Mouse (Mus musculus) hindbrain, embryonic 16.5 days (tissue): ENCODE measurements around the gene Pcid2. TPM values are rescaled to one million over a fixed set of nuclear protein-coding genes. Genes with fewer than 3 reads are reported as not detected.
"Not testable (repeated sequence)": the region's sequence is repeated elsewhere in the genome, so short reads cannot be mapped to it uniquely, and the experiment has no call there.

Experiments
- ATAC-seq: fragments of 200-750 bp; cut with Nextera tagmentation; 2 replicates; pipeline ENCODE4 v1.8.0; 2017; ENCODE audit warnings: moderate TSS enrichment, moderate library complexity
- H3K27ac ChIP-seq: fragments of 300-500 bp; sonication (generic); 2 replicates; pipeline ENCODE4 v1.5.1; 2014; ENCODE audit warnings: low read depth, mild to moderate bottlenecking, control low read depth, low read length, moderate library complexity
- H3K27me3 ChIP-seq: fragments of 300-500 bp; sonication (generic); replicated peaks from 2 replicates; pipeline ENCODE4 v1.6.1; 2014; ENCODE audit warnings: low read length; ENCODE audit not compliant: control insufficient read depth, insufficient read depth
- H3K36me3 ChIP-seq: fragments of 300-500 bp; sonication (generic); 2 replicates; pipeline ENCODE4 v1.6.1; 2014; ENCODE audit warnings: mild to moderate bottlenecking, low read length, moderate library complexity, mixed read lengths; ENCODE audit not compliant: control insufficient read depth, insufficient read depth
- H3K4me1 ChIP-seq: fragments of 300-500 bp; sonication (generic); 2 replicates; pipeline ENCODE4 v1.6.1; 2014; ENCODE audit warnings: low read depth, low read length; ENCODE audit not compliant: control insufficient read depth, insufficient read depth
- H3K4me2 ChIP-seq: fragments of 300-500 bp; sonication (generic); 2 replicates; pipeline ENCODE4 v1.6.1; 2014; ENCODE audit warnings: mild to moderate bottlenecking, low read length, control low read depth, moderate library complexity
- H3K4me3 ChIP-seq: fragments of 300-500 bp; sonication (generic); 2 replicates; pipeline ENCODE4 v1.5.1; 2014; ENCODE audit warnings: mild to moderate bottlenecking, low read length, control low read depth, moderate library complexity
- H3K9ac ChIP-seq: fragments of 300-500 bp; sonication (generic); 2 replicates; pipeline ENCODE4 v1.6.1; 2014; ENCODE audit warnings: low read depth, mild to moderate bottlenecking, control low read depth, low read length, moderate library complexity
- H3K9me3 ChIP-seq: fragments of 300-500 bp; sonication (generic); 2 replicates; pipeline ENCODE4 v1.6.1; 2014; ENCODE audit warnings: mild to moderate bottlenecking, low read length, moderate library complexity; ENCODE audit not compliant: control insufficient read depth
- WGBS: fragments of 180-500 bp; shearing (Covaris S2); extraction: QIAGEN DNeasy Blood & Tissue Kit; methylation state at CpG from one replicate; pipeline ENCODE4 v1.1.7; 2014; 5-methylcytosine and 5-hydroxymethylcytosine counted together
- polyA plus RNA-seq: library from polyadenylated mRNA; unstranded; fragments of >200 nt; fragmentation: Nextera tagmentation; extraction: Ambion mirVana; gene quantifications from 2 replicates; pipeline ENCODE4 v1.2.1, GENCODE M21; 2015

The Pcid2 gene
- polyA plus RNA-seq, 1 experiment from 2014 or later = 36.8 TPM

GRCm38 (mm10) chr8:13107990-13108638 is 2.9 kb upstream of the Pcid2 start:
- H3K9ac ChIP-seq = no peak overlapping the region
- H3K4me3 ChIP-seq = no peak overlapping the region
- no peak for ATAC-seq
- no peaks in the 10 kb centered on the region for H3K27me3 ChIP-seq
- WGBS = 89% methylated on average over 13 of the region's 13 CpGs
- H3K9me3 ChIP-seq = no peaks in the 10 kb centered on the region
- no peak overlapping the region for H3K4me2 ChIP-seq
- no peak overlapping the region for H3K27ac ChIP-seq
- H3K36me3 ChIP-seq = no peaks in the 10 kb centered on the region
- H3K4me1 ChIP-seq = peaks cover 18% of the 10 kb centered on the region

GRCm38 (mm10) chr8:13105908-13106551 is 771 bp upstream of the Pcid2 start:
- no peaks in the 10 kb centered on the region for H3K27me3 ChIP-seq
- H3K9me3 ChIP-seq = no peaks in the 10 kb centered on the region
- peak overlapping the region; percentile 95 for H3K4me2 ChIP-seq
- peaks cover 18% of the 10 kb centered on the region for H3K4me1 ChIP-seq
- ATAC-seq = peak; percentile 48
- peak overlapping the region; percentile 95 for H3K27ac ChIP-seq
- peak overlapping the region; percentile 95 for H3K9ac ChIP-seq
- H3K36me3 ChIP-seq = no peaks in the 10 kb centered on the region
- peak overlapping the region; percentile 92 for H3K4me3 ChIP-seq
- under 1% methylated on average over 31 of the region's 63 CpGs for whole genome bisulfite sequencing

- peak overlapping the region; percentile 92 for H3K4me3 ChIP-seq
- peak; percentile 81 for ATAC-seq
- no peaks in the 10 kb centered on the region for H3K9me3 ChIP-seq
- peaks cover 18% of the 10 kb centered on the region for H3K4me1 ChIP-seq
- 0 out of 2 replicates have a peak, but pooled peaks cover 2% of the 10 kb centered on the region for H3K36me3 ChIP-seq
- H3K9ac ChIP-seq = peak overlapping the region; percentile 95
- peak overlapping the region; percentile 95 for H3K27ac ChIP-seq
- 0% methylated on average over 45 of the region's 45 CpGs for WGBS
- no peaks in the 10 kb centered on the region for H3K27me3 ChIP-seq
- peak overlapping the region; percentile 95 for H3K4me2 ChIP-seq
These were observed 570 bp downstream of the Pcid2 start for GRCm38 (mm10) chr8:13104691-13105086.

DNA sequence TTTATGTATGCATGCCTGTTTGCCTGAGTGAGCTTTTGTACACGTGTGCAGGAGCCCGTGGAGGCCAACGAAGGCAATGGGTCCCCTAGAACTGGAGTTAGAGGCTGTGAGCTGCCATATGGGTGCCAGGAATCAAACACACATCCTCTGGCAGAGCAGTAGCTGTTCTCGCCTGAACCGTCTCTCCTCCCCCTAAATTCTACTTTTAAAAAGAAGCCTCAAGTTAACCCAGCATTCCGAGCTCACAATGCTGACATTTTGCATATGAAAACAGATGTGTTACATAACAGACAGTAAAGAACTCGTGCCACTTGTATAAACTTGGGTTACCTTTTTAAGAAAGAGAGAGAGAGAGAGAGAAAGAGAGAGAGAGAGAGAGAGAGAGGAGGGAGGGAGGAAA is 27.7 kb downstream of the Pcid2 start:
- 85% methylated on average over 7 of the region's 7 CpGs for WGBS
- Histone ChIP-seq H3K27ac (no peak overlapping the region), H3K9ac (no peak overlapping the region), H3K9me3 (no peaks in the 10 kb centered on the region), H3K4me1 (no peaks in the 10 kb centered on the region), H3K36me3 (peaks cover 63% of the 10 kb centered on the region), H3K27me3 (no peaks in the 10 kb centered on the region), H3K4me3 (no peak overlapping the region), H3K4me2 (no peak overlapping the region)
- ATAC-seq = no peak

GRCm38 (mm10) chr8:13075579-13075978 is 29.7 kb downstream of the Pcid2 start:
- H3K27ac ChIP-seq, H3K27me3 ChIP-seq, H3K9me3 ChIP-seq, H3K4me3 ChIP-seq, H3K9ac ChIP-seq, H3K4me2 ChIP-seq, H3K4me1 ChIP-seq, ATAC-seq: not testable (repeated sequence)
- H3K36me3 ChIP-seq = peaks cover 51% of the 10 kb centered on the region
- WGBS = 100% methylated on average over 1 of the region's 1 CpGs

DNA sequence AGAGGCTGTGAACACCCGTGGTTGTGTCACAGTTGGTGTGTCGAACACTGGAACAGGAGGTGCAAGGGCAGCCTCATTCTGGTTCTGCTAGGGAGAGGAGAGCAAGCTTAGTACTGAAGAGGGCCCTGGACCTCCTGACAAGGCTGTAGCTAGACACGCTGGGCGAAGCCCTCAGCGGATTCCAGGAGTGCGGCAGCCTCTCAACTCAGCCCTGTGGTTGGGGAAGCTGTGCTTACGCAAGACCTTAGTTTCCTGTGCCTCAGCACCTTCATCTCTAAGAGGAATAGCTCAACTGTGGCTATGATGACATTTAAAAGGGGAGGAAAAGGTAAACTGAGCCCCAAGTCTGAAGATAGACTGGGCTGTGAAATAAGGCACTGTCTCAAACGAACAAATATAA is 30.2 kb downstream of the Pcid2 start:
- no peak overlapping the region for H3K27ac ChIP-seq
- H3K4me2 ChIP-seq = no peak overlapping the region
- no peak overlapping the region for H3K9ac ChIP-seq
- peaks cover 47% of the 10 kb centered on the region for H3K36me3 ChIP-seq
- no peak overlapping the region for H3K4me3 ChIP-seq
- H3K27me3 ChIP-seq = no peaks in the 10 kb centered on the region
- no peak for ATAC-seq
- H3K4me1 ChIP-seq = no peaks in the 10 kb centered on the region
- H3K9me3 ChIP-seq = no peaks in the 10 kb centered on the region
- WGBS = 93% methylated on average over 8 of the region's 8 CpGs

- Histone ChIP-seq H3K4me2 (no peak overlapping the region), H3K9me3 (no peaks in the 10 kb centered on the region), H3K4me1 (no peaks in the 10 kb centered on the region), H3K4me3 (no peak overlapping the region), H3K27ac (no peak overlapping the region), H3K36me3 (peaks cover 32% of the 10 kb centered on the region), H3K27me3 (no peaks in the 10 kb centered on the region), H3K9ac (no peak overlapping the region)
- 94% methylated on average over 11 of the region's 11 CpGs for WGBS
- no peak for ATAC-seq
These were observed 32.0 kb downstream of the Pcid2 start for GRCm38 (mm10) chr8:13073255-13073654.

GRCm38 (mm10) chr8:13063112-13063511 is 42.1 kb downstream of the Pcid2 start:
- H3K4me3 ChIP-seq = no peak overlapping the region
- no peaks in the 10 kb centered on the region for H3K36me3 ChIP-seq
- 86% methylated on average over 16 of the region's 16 CpGs for WGBS
- no peak overlapping the region for H3K9ac ChIP-seq
- H3K27ac ChIP-seq = no peak overlapping the region
- no peak for ATAC-seq
- no peaks in the 10 kb centered on the region for H3K4me1 ChIP-seq
- H3K9me3 ChIP-seq = no peaks in the 10 kb centered on the region
- no peaks in the 10 kb centered on the region for H3K27me3 ChIP-seq
- H3K4me2 ChIP-seq = no peak overlapping the region

DNA sequence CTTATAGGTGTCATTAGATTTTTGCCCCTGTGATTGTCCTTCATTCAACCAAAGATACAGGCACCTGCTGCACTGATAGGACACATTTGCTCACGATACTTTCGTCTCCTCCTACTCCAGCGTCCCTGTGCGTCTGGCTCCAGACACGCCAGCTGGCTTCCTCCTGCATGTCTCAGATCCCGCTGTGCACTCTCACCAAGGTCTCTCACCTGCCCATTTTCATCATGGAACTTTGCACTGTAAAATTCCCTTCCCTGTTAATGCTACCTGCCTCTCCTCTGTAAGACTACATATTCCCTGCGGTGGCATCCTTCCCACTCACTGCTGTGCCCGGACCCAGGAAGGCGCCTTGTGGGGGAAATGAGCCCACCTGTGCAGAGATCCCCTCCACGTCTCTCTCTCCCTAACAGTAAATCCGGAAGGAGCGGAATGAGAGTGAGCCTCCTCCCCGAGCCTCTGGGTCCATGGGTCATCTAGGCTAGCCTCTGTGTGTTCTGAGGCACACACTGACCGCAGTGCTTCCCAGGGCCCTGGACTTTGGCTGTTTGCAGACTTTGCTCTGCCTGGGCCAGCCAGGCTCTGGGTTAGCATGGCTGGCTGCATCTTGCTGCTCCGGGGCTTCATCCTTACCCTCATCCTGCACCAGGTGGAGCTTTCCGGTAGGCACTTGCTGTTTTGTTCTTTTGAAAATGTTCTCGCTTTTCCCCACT is 44.7 kb downstream of the Pcid2 start, which contains the start of gene Proz:
Gene Proz, plus strand, starts transcription at position 474 of the 710 bp plus-strand sequence.
- Histone ChIP-seq H3K4me1 (no peaks in the 10 kb centered on the region), H3K4me3 (no peak within 1 kb of the TSS)
- 84% methylated on average over 17 of the region's 17 CpGs for WGBS

More for the DNA sequence above, 44.7 kb downstream of the Pcid2 start, which contains the start of gene Proz:
- no peaks in the 10 kb centered on the region for H3K36me3 ChIP-seq
- H3K9ac ChIP-seq = no peak within 1 kb of the TSS
- no peaks in the 10 kb centered on the region for H3K27me3 ChIP-seq
- no peak for ATAC-seq
- no peaks in the 10 kb centered on the region for H3K9me3 ChIP-seq
- H3K27ac ChIP-seq = no peak within 1 kb of the TSS
- no peak within 1 kb of the TSS for H3K4me2 ChIP-seq
